Mouse (Mus musculus): Measurements from ENCODE around the gene Gm7945. TPM values are rescaled to one million over a fixed set of nuclear protein-coding genes. Genes with fewer than 3 reads are reported as not detected.
"Not testable (repeated sequence)": the region's sequence is repeated elsewhere in the genome, so short reads cannot be mapped to it uniquely, and the experiment has no call there.

Gm7945 gene
- not detected in 2 replicates for polyA plus RNA-seq (2015; fragmentation: Nextera tagmentation; extraction: Ambion mirVana)

GRCm38 (mm10) chr14:41386279-41386678 lies at the start of gene Gm7945:
Gene Gm7945 (minus strand): TSS chr14:41386379.
- WGBS: no CpG with 5 or more reads among the region's 3 CpGs
- not testable (repeated sequence) for H3K27ac ChIP-seq (replicated peaks); H3K36me3 ChIP-seq; H3K9ac ChIP-seq; H3K9me3 ChIP-seq; H3K4me1 ChIP-seq (replicated peaks); ATAC-seq (ENCODE audit: low read depth); H3K27me3 ChIP-seq; H3K4me2 ChIP-seq; H3K4me3 ChIP-seq

- H3K4me1 ChIP-seq (replicated peaks); H3K36me3 ChIP-seq; H3K27me3 ChIP-seq; H3K9ac ChIP-seq; H3K9me3 ChIP-seq; H3K4me3 ChIP-seq; ATAC-seq (ENCODE audit: low read depth); H3K27ac ChIP-seq (replicated peaks): not testable (repeated sequence)
- 24% methylated on average over 12 of the region's 16 CpGs for WGBS
- peak overlapping the region; percentile 31 for H3K4me2 ChIP-seq
These were observed 39.4 kb upstream of the Gm7945 start for GRCm38 (mm10) chr14:41425393-41426075.

GRCm38 (mm10) chr14:41424694-41425093 lies 38.5 kb upstream of the Gm7945 start:
- not testable (repeated sequence) for H3K36me3 ChIP-seq; H3K27ac ChIP-seq (replicated peaks); H3K4me3 ChIP-seq; H3K9me3 ChIP-seq; H3K9ac ChIP-seq; H3K27me3 ChIP-seq; H3K4me1 ChIP-seq (replicated peaks); ATAC-seq (ENCODE audit: low read depth)
- 8% methylated on average over 14 of the region's 14 CpGs for WGBS
- H3K4me2 ChIP-seq: peak overlapping the region; percentile 31

GRCm38 (mm10) chr14:41408181-41408580 lies 22.0 kb upstream of the Gm7945 start, which contains the start of gene Gm6482:
Gene Gm6482 (minus strand): TSS chr14:41408281.
- WGBS: 56% methylated on average over 1 of the region's 2 CpGs
- not testable (repeated sequence) for H3K4me1 ChIP-seq (replicated peaks); H3K27ac ChIP-seq (replicated peaks); H3K9ac ChIP-seq; ATAC-seq (ENCODE audit: low read depth); H3K4me3 ChIP-seq; H3K4me2 ChIP-seq; H3K9me3 ChIP-seq; H3K27me3 ChIP-seq; H3K36me3 ChIP-seq

GRCm38 (mm10) chr14:41348309-41348708 lies 37.9 kb downstream of the Gm7945 start, which contains the start of gene Gm5798:
Gene Gm5798 (plus strand): TSS chr14:41348609.
- H3K27me3 ChIP-seq; H3K27ac ChIP-seq (replicated peaks); H3K9ac ChIP-seq; H3K4me2 ChIP-seq; ATAC-seq (ENCODE audit: low read depth); H3K4me1 ChIP-seq (replicated peaks); H3K4me3 ChIP-seq; H3K9me3 ChIP-seq; H3K36me3 ChIP-seq: not testable (repeated sequence)
- WGBS: 78% methylated on average over 2 of the region's 2 CpGs

Other genes with a start within 250 kb of the Gm7945 start
- gene Mbl1, start 234.9 kb downstream of the Gm7945 start, polyA plus RNA-seq (2015; fragmentation: Nextera tagmentation; extraction: Ambion mirVana): not detected in 2 replicates
- gene Sftpd, start 201.2 kb downstream of the Gm7945 start, polyA plus RNA-seq (2015; fragmentation: Nextera tagmentation; extraction: Ambion mirVana): not detected in 2 replicates
- 0.11 TPM in 1 of 2 replicates, not detected in the other for gene Gm2832, start 107.6 kb downstream of the Gm7945 start, polyA plus RNA-seq (2015; fragmentation: Nextera tagmentation; extraction: Ambion mirVana)
- not detected in 2 replicates for gene Gm5798, start 37.8 kb downstream of the Gm7945 start, polyA plus RNA-seq (2015; fragmentation: Nextera tagmentation; extraction: Ambion mirVana)
- gene Gm6482, start 21.9 kb upstream of the Gm7945 start, polyA plus RNA-seq (2015; fragmentation: Nextera tagmentation; extraction: Ambion mirVana): not detected in 2 replicates
- gene Gm7954, start 67.1 kb upstream of the Gm7945 start, polyA plus RNA-seq (2015; fragmentation: Nextera tagmentation; extraction: Ambion mirVana): not detected in 2 replicates
- gene Gm3486, start 103.1 kb upstream of the Gm7945 start, polyA plus RNA-seq (2015; fragmentation: Nextera tagmentation; extraction: Ambion mirVana): not detected in 2 replicates
- not detected in 2 replicates for gene Gm7970, start 169.2 kb upstream of the Gm7945 start, polyA plus RNA-seq (2015; fragmentation: Nextera tagmentation; extraction: Ambion mirVana)
- gene 1700049E17Rik2, start 186.8 kb upstream of the Gm7945 start, polyA plus RNA-seq (2015; fragmentation: Nextera tagmentation; extraction: Ambion mirVana): not detected in 2 replicates
- not detected in 2 replicates for gene Gm3072, start 238.2 kb upstream of the Gm7945 start, polyA plus RNA-seq (2015; fragmentation: Nextera tagmentation; extraction: Ambion mirVana)